Mouse (Mus musculus): ENCODE measurements around the gene Col12a1. TPM values are rescaled to one million over a fixed set of nuclear protein-coding genes. Genes with fewer than 3 reads are reported as not detected.
A peak's percentile ranks its signal among the peaks of the same experiment; 100 is the strongest.

Gene Col12a1
- 13.2 and 14.7 TPM in 2 replicates for polyA plus RNA-seq (2015; fragmentation: Nextera tagmentation; extraction: Ambion mirVana)

GRCm38 (mm10) chr9:79718481-79719370, at the start of gene Col12a1:
Gene Col12a1 (minus strand): TSS chr9:79718831.
- Histone ChIP-seq H3K4me3 (peak within 1 kb of the TSS; percentile 71), H3K9me3 (0 out of 2 replicates have a peak, but pooled peaks cover 4% of the 10 kb centered on the region), H3K4me2 (peak within 1 kb of the TSS; percentile 87), H3K27me3 (replicated peaks) (peaks cover 26% of the 10 kb centered on the region), H3K27ac (replicated peaks) (peak within 1 kb of the TSS; percentile 72), H3K9ac (peak within 1 kb of the TSS; percentile 84), H3K36me3 (no peaks in the 10 kb centered on the region), H3K4me1 (peaks cover 58% of the 10 kb centered on the region)
- WGBS = under 1% methylated on average over 64 of the region's 64 CpGs
- peak; percentile 21; the same call in 1 of the 2 replicates for ATAC-seq (ENCODE audit: extremely low read depth, insufficient number of reproducible peaks, low FRiP score, low TSS enrichment)

GRCm38 (mm10) chr9:79766991-79767545, 48.4 kb upstream of the Col12a1 start:
- Histone ChIP-seq H3K4me1 (no peaks in the 10 kb centered on the region), H3K9me3 (no peaks in the 10 kb centered on the region), H3K9ac (no peak overlapping the region), H3K36me3 (peaks cover 25% of the 10 kb centered on the region), H3K27me3 (replicated peaks) (no peaks in the 10 kb centered on the region), H3K4me3 (no peak overlapping the region), H3K27ac (replicated peaks) (no peak overlapping the region), H3K4me2 (no peak overlapping the region)
- 83% methylated on average over 5 of the region's 5 CpGs for WGBS
- ATAC-seq (ENCODE audit: extremely low read depth, insufficient number of reproducible peaks, low FRiP score, low TSS enrichment) = no peak

- WGBS = 77% methylated on average over 4 of the region's 4 CpGs
- Histone ChIP-seq H3K4me1 (peaks cover 3% of the 10 kb centered on the region; the same call in 1 of the 2 replicates), H3K36me3 (peaks cover 10% of the 10 kb centered on the region), H3K27ac (replicated peaks) (no peak overlapping the region), H3K9me3 (no peaks in the 10 kb centered on the region), H3K27me3 (replicated peaks) (no peaks in the 10 kb centered on the region), H3K4me2 (no peak overlapping the region), H3K9ac (no peak overlapping the region), H3K4me3 (no peak overlapping the region)
- ATAC-seq (ENCODE audit: extremely low read depth, insufficient number of reproducible peaks, low FRiP score, low TSS enrichment) = no peak
These were observed 46.7 kb upstream of the Col12a1 start for GRCm38 (mm10) chr9:79765329-79765728.

- Histone ChIP-seq H3K4me3 (no peak overlapping the region), H3K9me3 (no peaks in the 10 kb centered on the region), H3K9ac (no peak overlapping the region), H3K4me2 (no peak overlapping the region), H3K36me3 (peaks cover 11% of the 10 kb centered on the region), H3K27me3 (replicated peaks) (no peaks in the 10 kb centered on the region), H3K27ac (replicated peaks) (no peak overlapping the region), H3K4me1 (peaks cover 18% of the 10 kb centered on the region)
- whole genome bisulfite sequencing = 74% methylated on average over 6 of the region's 6 CpGs
- ATAC-seq (ENCODE audit: extremely low read depth, insufficient number of reproducible peaks, low FRiP score, low TSS enrichment) = no peak
These were observed 43.9 kb upstream of the Col12a1 start for GRCm38 (mm10) chr9:79762519-79762918.

- H3K4me2 ChIP-seq = peak overlapping the region; percentile 90
- 8% methylated on average over 14 of the region's 14 CpGs for WGBS
- no peaks in the 10 kb centered on the region for H3K27me3 ChIP-seq (replicated peaks)
- peak overlapping the region; percentile 90 for H3K4me3 ChIP-seq
- H3K4me1 ChIP-seq = peaks cover 23% of the 10 kb centered on the region
- peak overlapping the region; percentile 97 for H3K27ac ChIP-seq (replicated peaks)
- peaks cover 34% of the 10 kb centered on the region for H3K36me3 ChIP-seq
- H3K9ac ChIP-seq = peak overlapping the region; percentile 96
- no peak for ATAC-seq (ENCODE audit: extremely low read depth, insufficient number of reproducible peaks, low FRiP score, low TSS enrichment)
- no peaks in the 10 kb centered on the region for H3K9me3 ChIP-seq
These were observed 41.4 kb upstream of the Col12a1 start for GRCm38 (mm10) chr9:79760076-79760475.

- Histone ChIP-seq H3K27ac (replicated peaks) (peak within 1 kb of the TSS; percentile 97), H3K9me3 (no peaks in the 10 kb centered on the region), H3K4me1 (peaks cover 23% of the 10 kb centered on the region), H3K36me3 (peaks cover 34% of the 10 kb centered on the region), H3K4me3 (peak within 1 kb of the TSS; percentile 90), H3K9ac (peak within 1 kb of the TSS; percentile 96), H3K27me3 (replicated peaks) (no peaks in the 10 kb centered on the region), H3K4me2 (peak within 1 kb of the TSS; percentile 90)
- WGBS = under 1% methylated on average over 49 of the region's 49 CpGs
- peak; percentile 94 for ATAC-seq (ENCODE audit: extremely low read depth, insufficient number of reproducible peaks, low FRiP score, low TSS enrichment)
These were observed 40.9 kb upstream of the Col12a1 start, which contains the start of gene Cox7a2 for GRCm38 (mm10) chr9:79759385-79760005. Gene Cox7a2 (minus strand): TSS chr9:79759878.

GRCm38 (mm10) chr9:79755311-79755710, 36.7 kb upstream of the Col12a1 start:
- Histone ChIP-seq H3K4me2 (no peak overlapping the region), H3K36me3 (peaks cover 63% of the 10 kb centered on the region), H3K9ac (no peak overlapping the region), H3K4me1 (peaks cover 19% of the 10 kb centered on the region), H3K27ac (replicated peaks) (no peak overlapping the region), H3K27me3 (replicated peaks) (no peaks in the 10 kb centered on the region), H3K9me3 (no peaks in the 10 kb centered on the region), H3K4me3 (no peak overlapping the region)
- 94% methylated on average over 4 of the region's 4 CpGs for WGBS
- ATAC-seq (ENCODE audit: extremely low read depth, insufficient number of reproducible peaks, low FRiP score, low TSS enrichment) = no peak

GRCm38 (mm10) chr9:79751846-79752245, 33.2 kb upstream of the Col12a1 start:
- Histone ChIP-seq H3K9ac (no peak overlapping the region), H3K27ac (replicated peaks) (no peak overlapping the region), H3K9me3 (no peaks in the 10 kb centered on the region), H3K4me1 (no peaks in the 10 kb centered on the region), H3K27me3 (replicated peaks) (no peaks in the 10 kb centered on the region), H3K36me3 (peaks cover 54% of the 10 kb centered on the region), H3K4me2 (no peak overlapping the region), H3K4me3 (no peak overlapping the region)
- WGBS = 76% methylated on average over 8 of the region's 8 CpGs
- ATAC-seq (ENCODE audit: extremely low read depth, insufficient number of reproducible peaks, low FRiP score, low TSS enrichment) = no peak

GRCm38 (mm10) chr9:79750709-79751108, 32.1 kb upstream of the Col12a1 start:
- H3K4me3 ChIP-seq = no peak overlapping the region
- H3K4me1 ChIP-seq = no peaks in the 10 kb centered on the region
- no peak overlapping the region for H3K27ac ChIP-seq (replicated peaks)
- peaks cover 43% of the 10 kb centered on the region for H3K36me3 ChIP-seq
- H3K9me3 ChIP-seq = no peaks in the 10 kb centered on the region
- H3K27me3 ChIP-seq (replicated peaks) = no peaks in the 10 kb centered on the region
- ATAC-seq (ENCODE audit: extremely low read depth, insufficient number of reproducible peaks, low FRiP score, low TSS enrichment) = no peak
- no peak overlapping the region for H3K4me2 ChIP-seq
- WGBS = 46% methylated on average over 7 of the region's 7 CpGs
- H3K9ac ChIP-seq = no peak overlapping the region

GRCm38 (mm10) chr9:79745036-79745435, 26.4 kb upstream of the Col12a1 start:
- no peak for ATAC-seq (ENCODE audit: extremely low read depth, insufficient number of reproducible peaks, low FRiP score, low TSS enrichment)
- Histone ChIP-seq H3K27ac (replicated peaks) (no peak overlapping the region), H3K9ac (no peak overlapping the region), H3K4me2 (no peak overlapping the region), H3K27me3 (replicated peaks) (no peaks in the 10 kb centered on the region), H3K9me3 (no peaks in the 10 kb centered on the region), H3K4me1 (no peaks in the 10 kb centered on the region), H3K36me3 (peaks cover 6% of the 10 kb centered on the region; the same call in 1 of the 2 replicates), H3K4me3 (no peak overlapping the region)
- WGBS = 74% methylated on average over 4 of the region's 4 CpGs

GRCm38 (mm10) chr9:79735608-79736007, 17.0 kb upstream of the Col12a1 start:
- Histone ChIP-seq H3K27ac (replicated peaks) (no peak overlapping the region), H3K36me3 (no peaks in the 10 kb centered on the region), H3K9ac (no peak overlapping the region), H3K4me3 (no peak overlapping the region), H3K4me2 (no peak overlapping the region), H3K4me1 (peaks cover 4% of the 10 kb centered on the region; the same call in 1 of the 2 replicates), H3K9me3 (no peaks in the 10 kb centered on the region), H3K27me3 (replicated peaks) (no peaks in the 10 kb centered on the region)
- 78% methylated on average over 6 of the region's 6 CpGs for WGBS
- ATAC-seq (ENCODE audit: extremely low read depth, insufficient number of reproducible peaks, low FRiP score, low TSS enrichment) = no peak
